Mouse (Mus musculus): Measurements from ENCODE around the gene Pnp. TPM values are rescaled to one million over a fixed set of nuclear protein-coding genes. Genes with fewer than 3 reads are reported as not detected.

The Pnp gene
- total and polyA plus RNA-seq, 3 experiments: 80.0 to 118 (median 99.3) TPM

DNA sequence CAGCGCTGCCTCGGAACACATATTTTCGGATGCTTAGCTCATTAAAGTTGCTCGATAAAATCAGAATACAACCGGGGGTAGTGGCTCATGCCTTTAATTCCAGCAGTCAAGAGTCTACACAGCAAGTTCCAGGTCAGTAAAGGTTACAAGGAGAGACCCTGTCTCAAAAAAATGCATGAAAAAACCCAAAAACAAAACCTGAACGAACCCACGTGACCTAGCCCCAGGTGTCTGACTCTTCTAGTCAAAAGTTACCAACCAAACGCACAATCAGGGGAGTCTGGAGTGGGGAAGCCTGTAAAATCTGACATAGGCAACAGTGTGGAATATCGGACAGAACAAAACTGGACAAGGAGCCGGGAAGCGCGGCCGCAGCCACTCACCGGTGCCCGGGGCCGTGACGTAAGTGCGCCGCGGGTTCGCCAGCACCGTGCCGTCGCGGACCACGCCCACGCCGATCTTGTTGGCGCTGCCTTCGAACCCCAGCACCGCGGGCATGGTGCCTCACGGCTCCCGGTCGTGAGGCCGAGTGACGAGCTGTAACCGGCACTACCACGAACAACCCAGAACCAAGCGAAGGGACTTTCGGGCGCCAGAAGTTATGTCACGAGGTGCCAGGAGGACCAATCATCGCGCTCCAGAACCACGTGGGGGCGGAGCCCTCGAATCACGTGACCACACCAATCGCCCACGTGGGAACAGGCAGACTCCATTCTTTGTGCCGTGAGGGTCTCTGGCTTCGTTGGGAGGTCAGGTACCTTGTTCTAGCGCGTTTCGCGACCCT lies 6.4 kb upstream of the Pnp start, which contains the start of the genes Osgep and Apex1 (continued):
- TF ChIP-seq NELFE (IDR thresholded peaks at IDR 0.05; ENCODE audit: low read depth, low read length): peak; percentile 85
- TF ChIP-seq SIN3A (IDR thresholded peaks at IDR 0.05; ENCODE audit: low read length): peak; percentile 88
- no peak for TF ChIP-seq ZC3H11A (IDR thresholded peaks at IDR 0.05; ENCODE audit: low read depth, low read length)
- TF ChIP-seq TCF12 (IDR thresholded peaks at IDR 0.05; ENCODE audit: low read depth, low read length): peak; percentile 79
- TF ChIP-seq CHD2 (IDR thresholded peaks at IDR 0.05; ENCODE audit: low read length): no peak
- TF ChIP-seq NRF1 (IDR thresholded peaks at IDR 0.05; ENCODE audit: low read depth, low read length): peak; percentile 40; the same call in 1 of the 2 replicates
- peak; percentile 98 for TF ChIP-seq USF1 (IDR thresholded peaks at IDR 0.05; ENCODE audit: low read depth, low read length)
- TF ChIP-seq MAZ (IDR thresholded peaks at IDR 0.05; ENCODE audit: low read depth, low read length): no peak
- no peak for TF ChIP-seq UBTF (IDR thresholded peaks at IDR 0.05; ENCODE audit: low read depth, low read length)
- TF ChIP-seq USF2 (conservative IDR thresholded peaks at IDR 0.05; ENCODE audit: low read depth, low read length): peak; percentile 99
- no peak for TF ChIP-seq ELF1 (IDR thresholded peaks at IDR 0.05; ENCODE audit: low read depth, low read length)
- TF ChIP-seq MYC (IDR thresholded peaks at IDR 0.05; ENCODE audit: low read depth, low read length): peak; percentile 99
- no peak for TF ChIP-seq RAD21 (IDR thresholded peaks at IDR 0.05; ENCODE audit: low read depth, low read length)
- TF ChIP-seq ETS1 (conservative IDR thresholded peaks at IDR 0.05; ENCODE audit: low read depth, low read length): no peak
- TF ChIP-seq SMC3 (IDR thresholded peaks at IDR 0.05; ENCODE audit: low read depth, low read length): no peak
- TF ChIP-seq JUN (IDR thresholded peaks at IDR 0.05; ENCODE audit: insufficient read depth, low read depth, low read length): no peak
- peak; percentile 99 for TF ChIP-seq MXI1 (IDR thresholded peaks at IDR 0.05; ENCODE audit: low read depth, low read length)
- peak; percentile 74 for TF ChIP-seq ZMIZ1 (IDR thresholded peaks at IDR 0.05; ENCODE audit: low read depth, low read length)
- peak; percentile 89 for TF ChIP-seq POLR2A (IDR thresholded peaks at IDR 0.05; ENCODE audit: low read depth, low read length)
- TF ChIP-seq MAFK (IDR thresholded peaks at IDR 0.05; ENCODE audit: insufficient replicate concordance, low read length): no peak
- TF ChIP-seq ZKSCAN1 (IDR thresholded peaks at IDR 0.05; ENCODE audit: borderline replicate concordance, low read depth, low read length): no peak
- peak; percentile 87 for TF ChIP-seq POLR2AphosphoS2 (IDR thresholded peaks at IDR 0.05; ENCODE audit: low read depth, low read length)
- TF ChIP-seq CTCF (conservative IDR thresholded peaks at IDR 0.05 in 1 of 2, IDR thresholded peaks at IDR 0.05 in 1 of 2; ENCODE audit: low read depth in 2 of 2, low read length in 2 of 2): no peak

- Histone ChIP-seq H3K27me3 (replicated peaks) (no peaks in the 10 kb centered on the region), H3K4me2 (ENCODE audit: insufficient read depth, low read depth, poor library complexity, severe bottlenecking) (peak overlapping the region; percentile 25), H3K4me1 (ENCODE audit: control insufficient read depth in 1 of 2, insufficient read depth in 2 of 2) (peaks cover 0 to 45% of the 10 kb centered on the region in 2 experiments; a peak in 2 of 4 replicates), H3K79me2 (replicated peaks; ENCODE audit: control insufficient read depth, extremely low read depth, insufficient read depth, poor library complexity, severe bottlenecking) (peaks cover 19% of the 10 kb centered on the region), H3K9me3 (replicated peaks; ENCODE audit: low read length) (no peaks in the 10 kb centered on the region), H3K27ac (ENCODE audit: insufficient read depth, low read depth) (peak overlapping the region; percentile 88), H3K4me3 (replicated peaks in 1 of 3; ENCODE audit: low read depth in 2 of 3, low read length in 2 of 3, poor library complexity in 1 of 3) (peak overlapping the region; percentile 73 to 97 (median 85)), H3K9ac (ENCODE audit: insufficient read depth, low read depth) (peak overlapping the region; percentile 61), H3K36me3 (replicated peaks in 1 of 2; ENCODE audit: control insufficient read depth in 1 of 2, insufficient read depth in 1 of 2, low read length in 1 of 2) (peaks cover 31 to 46% of the 10 kb centered on the region in 2 experiments)
- in situ Hi-C loops (cut with MboI; ENCODE audit: low pct_ligation_motif_present, low pct_unique_long_range_greater_than_20kb, low sequenced_read_pairs) (no loop called here), dilution Hi-C loops (cut with MboI; ENCODE audit: extremely low pct_ligation_motif_present, extremely low pct_unique_long_range_greater_than_20kb, low sequenced_read_pairs) (no loop called here)
- DNase-seq (ENCODE audit: extremely low read depth): peak; percentile 40
- no peak for TF ChIP-seq POLR2AphosphoS2 (IDR thresholded peaks at IDR 0.05; ENCODE audit: low read depth, low read length)
- peak; percentile 22; the same call in 1 of the 2 replicates for TF ChIP-seq ELF1 (IDR thresholded peaks at IDR 0.05; ENCODE audit: low read depth, low read length)
- TF ChIP-seq MEF2A (IDR thresholded peaks at IDR 0.05; ENCODE audit: borderline replicate concordance, low read depth, low read length): peak; percentile 5; the same call in 1 of the 2 replicates
- peak; percentile 9; the same call in 1 of the 2 replicates for TF ChIP-seq E2F4 (IDR thresholded peaks at IDR 0.05; ENCODE audit: insufficient replicate concordance, low read depth, low read length)
- TF ChIP-seq TBP (conservative IDR thresholded peaks at IDR 0.05; ENCODE audit: low read depth, low read length): no peak
- peak; percentile 59 for TF ChIP-seq CHD2 (IDR thresholded peaks at IDR 0.05; ENCODE audit: low read length)
- TF ChIP-seq USF1 (IDR thresholded peaks at IDR 0.05; ENCODE audit: low read depth, low read length): no peak
Measured at GRCm38 (mm10) chr14:50925111-50925920, 5.6 kb upstream of the Pnp start.
